Mouse (Mus musculus) stomach, embryonic 15.5 days (tissue): ENCODE measurements around the gene Epha2. TPM values are rescaled to one million over a fixed set of nuclear protein-coding genes. Genes with fewer than 3 reads are reported as not detected.
A peak's percentile ranks its signal among the peaks of the same experiment; 100 is the strongest.

Source experiments
- ATAC-seq: fragments of 200-750 bp; cut with Nextera tagmentation; 2 replicates; pipeline ENCODE4 v1.8.0; 2017; ENCODE audit warnings: low read depth, moderate number of reproducible peaks, moderate TSS enrichment; ENCODE audit not compliant: insufficient read depth, low FRiP score
- H3K27ac ChIP-seq: fragments of 300-500 bp; sonication (generic); 2 replicates; pipeline ENCODE4 v1.5.1; 2015; ENCODE audit warnings: mild to moderate bottlenecking, inconsistent platforms
- H3K27me3 ChIP-seq: fragments of 300-500 bp; sonication (generic); replicated peaks from 2 replicates; pipeline ENCODE4 v1.6.1; 2015; ENCODE audit warnings: inconsistent platforms
- H3K36me3 ChIP-seq: fragments of 300-500 bp; sonication (generic); 2 replicates; pipeline ENCODE4 v1.6.1; 2015; ENCODE audit warnings: inconsistent platforms
- H3K4me1 ChIP-seq: fragments of 300-500 bp; sonication (generic); 2 replicates; pipeline ENCODE4 v1.6.1; 2015; ENCODE audit warnings: inconsistent platforms
- H3K4me2 ChIP-seq: fragments of 300-500 bp; sonication (generic); 2 replicates; pipeline ENCODE4 v1.6.1; 2015; ENCODE audit warnings: mild to moderate bottlenecking, inconsistent platforms
- H3K4me3 ChIP-seq: fragments of 300-500 bp; sonication (generic); replicated peaks from 2 replicates; pipeline ENCODE4 v1.5.1; 2015; ENCODE audit warnings: inconsistent platforms
- H3K9ac ChIP-seq: fragments of 300-500 bp; sonication (generic); 2 replicates; pipeline ENCODE4 v1.6.1; 2015; ENCODE audit warnings: inconsistent platforms
- H3K9me3 ChIP-seq: fragments of 300-500 bp; sonication (generic); 2 replicates; pipeline ENCODE4 v1.6.1; 2016; ENCODE audit warnings: inconsistent platforms
- WGBS: fragments of 180-500 bp; shearing (Covaris S2); methylation state at CpG from one replicate; pipeline ENCODE4 v1.1.7; 2015; 5-methylcytosine and 5-hydroxymethylcytosine counted together
- polyA plus RNA-seq: library from polyadenylated mRNA; unstranded; fragments of >200 nt; fragmentation: Nextera tagmentation; extraction: Ambion mirVana; gene quantifications from 2 replicates; pipeline ENCODE4 v1.2.1, GENCODE M21; 2015

Gene Epha2
- polyA plus RNA-seq, 1 experiment from 2014 or later = 7.3 TPM

GRCm38 (mm10) chr4:141269080-141269479, 32.0 kb upstream of the Epha2 start:
- Histone ChIP-seq H3K27ac (no peak overlapping the region), H3K9ac (no peak overlapping the region), H3K27me3 (no peaks in the 10 kb centered on the region), H3K4me3 (no peak overlapping the region), H3K4me2 (no peak overlapping the region), H3K4me1 (peaks cover 25% of the 10 kb centered on the region), H3K9me3 (no peaks in the 10 kb centered on the region), H3K36me3 (no peaks in the 10 kb centered on the region)
- ATAC-seq = no peak
- 69% methylated on average over 6 of the region's 6 CpGs for WGBS

DNA sequence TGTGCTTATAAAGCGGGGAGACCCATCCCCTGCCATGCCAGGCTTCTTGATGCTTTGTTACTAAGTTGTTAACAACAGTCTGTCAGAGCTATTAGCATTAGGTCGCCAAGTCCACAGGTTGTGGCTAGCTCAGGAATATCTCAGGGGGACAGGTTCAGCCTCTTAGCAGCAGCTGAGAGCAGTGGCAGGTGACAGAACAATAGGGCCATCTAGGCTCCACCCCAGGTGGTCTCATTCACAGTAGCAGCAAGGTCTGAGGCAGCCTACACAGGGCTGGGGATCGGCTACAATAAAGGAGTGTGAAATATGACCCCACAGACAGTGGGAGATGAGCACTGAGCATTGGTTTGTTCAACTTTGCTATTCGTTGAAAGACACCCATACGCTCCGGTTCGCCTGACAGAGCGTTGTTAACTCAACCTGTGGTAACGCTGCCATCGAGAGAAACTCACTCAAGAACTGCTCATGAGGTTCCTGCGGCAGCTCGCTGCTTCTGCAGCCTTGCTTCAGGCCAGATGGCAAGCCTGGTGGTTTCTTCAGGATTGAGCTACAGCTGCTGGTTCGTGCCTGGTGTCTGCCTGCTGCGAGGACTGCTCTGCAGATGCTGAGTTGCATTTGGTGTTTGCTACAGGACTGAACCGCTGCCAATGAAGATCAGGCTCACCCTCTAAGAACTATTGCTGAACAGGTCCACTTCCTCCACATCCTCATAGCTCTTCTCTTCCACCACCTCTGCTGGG, 30.7 kb upstream of the Epha2 start:
- no peaks in the 10 kb centered on the region for H3K27me3 ChIP-seq
- WGBS = 66% methylated on average over 15 of the region's 15 CpGs
- H3K4me3 ChIP-seq = no peak overlapping the region
- peaks cover 36% of the 10 kb centered on the region for H3K4me1 ChIP-seq
- H3K27ac ChIP-seq = no peak overlapping the region
- H3K9ac ChIP-seq = no peak overlapping the region
- no peak overlapping the region for H3K4me2 ChIP-seq
- H3K9me3 ChIP-seq = no peaks in the 10 kb centered on the region
- no peaks in the 10 kb centered on the region for H3K36me3 ChIP-seq
- no peak for ATAC-seq

- WGBS = 82% methylated on average over 6 of the region's 7 CpGs
- Histone ChIP-seq H3K9me3 (no peaks in the 10 kb centered on the region), H3K4me3 (no peak overlapping the region), H3K27me3 (no peaks in the 10 kb centered on the region), H3K27ac (peak overlapping the region; percentile 38), H3K4me2 (no peak overlapping the region), H3K9ac (no peak overlapping the region), H3K36me3 (no peaks in the 10 kb centered on the region), H3K4me1 (peaks cover 37% of the 10 kb centered on the region)
- no peak for ATAC-seq
Observed at GRCm38 (mm10) chr4:141271228-141271627, 29.8 kb upstream of the Epha2 start.

DNA sequence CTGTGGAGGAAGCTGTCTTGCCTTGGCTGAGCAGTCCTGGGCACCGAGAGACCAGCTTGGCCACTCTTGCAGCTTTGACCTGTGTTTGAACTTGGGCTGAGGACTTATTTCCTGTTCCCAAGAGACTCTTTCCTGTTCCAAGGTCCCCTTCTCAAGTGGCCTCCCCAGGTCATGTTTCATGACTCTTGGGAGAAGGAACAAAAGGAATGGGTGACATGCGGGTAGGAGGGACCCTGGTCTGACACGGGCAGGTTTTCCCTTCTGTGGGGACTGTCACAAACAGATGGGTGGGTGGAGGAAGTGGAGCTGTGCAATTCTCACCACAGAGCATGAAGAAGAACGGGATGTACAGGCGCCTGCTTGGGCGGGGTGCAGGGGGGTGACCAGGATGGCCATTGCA, 29.3 kb upstream of the Epha2 start:
- no peaks in the 10 kb centered on the region for H3K9me3 ChIP-seq
- no peak overlapping the region for H3K9ac ChIP-seq
- 67% methylated on average over 6 of the region's 6 CpGs for WGBS
- no peaks in the 10 kb centered on the region for H3K36me3 ChIP-seq
- no peak overlapping the region for H3K4me3 ChIP-seq
- no peaks in the 10 kb centered on the region for H3K27me3 ChIP-seq
- no peak for ATAC-seq
- H3K4me2 ChIP-seq = no peak overlapping the region
- peaks cover 37% of the 10 kb centered on the region for H3K4me1 ChIP-seq
- H3K27ac ChIP-seq = peak overlapping the region; percentile 38

GRCm38 (mm10) chr4:141272878-141273277, 28.2 kb upstream of the Epha2 start:
- H3K27me3 ChIP-seq = no peaks in the 10 kb centered on the region
- H3K27ac ChIP-seq = peak overlapping the region; percentile 57; the same call in 1 of the 2 replicates
- no peak overlapping the region for H3K9ac ChIP-seq
- peaks cover 44% of the 10 kb centered on the region for H3K4me1 ChIP-seq
- H3K9me3 ChIP-seq = no peaks in the 10 kb centered on the region
- no peak; the same call in 1 of the 2 replicates for ATAC-seq
- H3K36me3 ChIP-seq = no peaks in the 10 kb centered on the region
- H3K4me3 ChIP-seq = peak overlapping the region; percentile 20; the same call in 1 of the 2 replicates
- peak overlapping the region; percentile 50 for H3K4me2 ChIP-seq
- WGBS = 14% methylated on average over 14 of the region's 14 CpGs

GRCm38 (mm10) chr4:141273296-141273695, 27.7 kb upstream of the Epha2 start:
- Histone ChIP-seq H3K27me3 (no peaks in the 10 kb centered on the region), H3K36me3 (no peaks in the 10 kb centered on the region), H3K4me1 (peaks cover 46% of the 10 kb centered on the region), H3K9ac (no peak overlapping the region), H3K27ac (peak overlapping the region; percentile 57; the same call in 1 of the 2 replicates), H3K4me3 (peak overlapping the region; percentile 20; the same call in 1 of the 2 replicates), H3K9me3 (no peaks in the 10 kb centered on the region), H3K4me2 (peak overlapping the region; percentile 50)
- ATAC-seq = peak; percentile 72
- 19% methylated on average over 12 of the region's 12 CpGs for WGBS

- Histone ChIP-seq H3K36me3 (no peaks in the 10 kb centered on the region), H3K27me3 (no peaks in the 10 kb centered on the region), H3K27ac (no peak overlapping the region), H3K4me2 (0 out of 2 replicates have a peak overlapping the region, but pooled peaks have one; percentile 1), H3K4me1 (peaks cover 56% of the 10 kb centered on the region), H3K4me3 (no peak overlapping the region), H3K9ac (no peak overlapping the region), H3K9me3 (no peaks in the 10 kb centered on the region)
- no peak for ATAC-seq
- 47% methylated on average over 23 of the region's 23 CpGs for WGBS
Observed at GRCm38 (mm10) chr4:141274485-141275341, 26.3 kb upstream of the Epha2 start.

GRCm38 (mm10) chr4:141277157-141277556, 23.9 kb upstream of the Epha2 start:
- Histone ChIP-seq H3K9me3 (no peaks in the 10 kb centered on the region), H3K4me3 (no peak overlapping the region), H3K27me3 (no peaks in the 10 kb centered on the region), H3K9ac (no peak overlapping the region), H3K27ac (peak overlapping the region; percentile 89), H3K4me1 (peaks cover 64% of the 10 kb centered on the region), H3K4me2 (no peak overlapping the region), H3K36me3 (no peaks in the 10 kb centered on the region)
- 80% methylated on average over 8 of the region's 8 CpGs for WGBS
- ATAC-seq = no peak

DNA sequence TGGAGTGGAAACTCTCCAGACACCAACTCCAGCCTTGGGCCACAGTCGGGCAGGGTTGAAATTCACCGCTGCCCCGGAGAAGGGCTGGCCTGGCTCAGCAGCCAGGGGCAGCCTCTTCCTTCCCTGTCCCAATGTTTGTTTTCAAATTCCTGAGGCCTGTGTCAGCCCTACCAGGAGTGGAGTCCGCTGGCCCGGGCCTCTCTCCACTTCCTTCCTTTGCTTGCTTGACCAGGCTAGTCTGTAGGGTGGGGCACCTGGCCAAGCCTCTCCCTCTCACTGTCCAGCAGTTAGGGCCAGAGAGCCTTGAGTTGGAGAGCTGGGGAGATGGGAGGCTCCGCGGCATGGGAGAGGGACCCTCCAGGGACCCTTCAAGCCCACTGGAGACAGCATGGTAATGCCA, 22.9 kb upstream of the Epha2 start:
- H3K4me3 ChIP-seq = no peak overlapping the region
- H3K36me3 ChIP-seq = no peaks in the 10 kb centered on the region
- no peak overlapping the region for H3K9ac ChIP-seq
- H3K4me2 ChIP-seq = peak overlapping the region; percentile 30
- WGBS = 18% methylated on average over 7 of the region's 7 CpGs
- peak overlapping the region; percentile 89 for H3K27ac ChIP-seq
- peak; percentile 57 for ATAC-seq
- peaks cover 66% of the 10 kb centered on the region for H3K4me1 ChIP-seq
- H3K27me3 ChIP-seq = no peaks in the 10 kb centered on the region
- no peaks in the 10 kb centered on the region for H3K9me3 ChIP-seq

DNA sequence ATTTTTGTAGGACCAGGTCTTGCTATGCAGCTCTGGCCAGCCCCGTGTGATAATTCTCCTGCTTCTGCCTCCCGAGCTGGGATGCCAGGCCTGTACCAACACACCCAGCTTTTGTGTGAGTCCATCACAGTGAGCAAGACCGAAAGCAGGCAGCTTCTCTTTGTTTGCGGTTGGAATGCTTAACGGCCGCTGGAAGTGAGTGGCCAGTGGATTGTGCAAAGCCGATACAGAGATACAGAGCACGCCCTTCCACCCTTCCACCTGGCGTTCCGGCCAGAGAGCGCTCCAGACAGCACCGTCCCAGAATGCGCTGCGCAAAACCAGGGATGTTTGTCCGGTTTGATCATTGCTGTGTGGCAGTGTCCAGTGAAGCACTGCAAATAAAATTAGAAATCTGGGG, 21.7 kb upstream of the Epha2 start:
- Histone ChIP-seq H3K36me3 (no peaks in the 10 kb centered on the region), H3K9ac (no peak overlapping the region), H3K27me3 (no peaks in the 10 kb centered on the region), H3K27ac (peak overlapping the region; percentile 21), H3K4me2 (peak overlapping the region; percentile 2; the same call in 1 of the 2 replicates), H3K4me1 (peaks cover 64% of the 10 kb centered on the region), H3K9me3 (no peaks in the 10 kb centered on the region), H3K4me3 (no peak overlapping the region)
- 52% methylated on average over 15 of the region's 15 CpGs for WGBS
- ATAC-seq = no peak

- Histone ChIP-seq H3K4me3 (no peak overlapping the region), H3K4me2 (no peak overlapping the region; the same call in 1 of the 2 replicates), H3K4me1 (peaks cover 59% of the 10 kb centered on the region), H3K36me3 (no peaks in the 10 kb centered on the region), H3K27me3 (no peaks in the 10 kb centered on the region), H3K9ac (no peak overlapping the region), H3K27ac (peak overlapping the region; percentile 21; the same call in 1 of the 2 replicates), H3K9me3 (no peaks in the 10 kb centered on the region)
- 87% methylated on average over 6 of the region's 6 CpGs for WGBS
- ATAC-seq = no peak
Observed at GRCm38 (mm10) chr4:141279783-141280182, 21.3 kb upstream of the Epha2 start.

- peaks cover 61% of the 10 kb centered on the region for H3K4me1 ChIP-seq
- 81% methylated on average over 1 of the region's 1 CpGs for WGBS
Observed at GRCm38 (mm10) chr4:141280471-141280870, 20.6 kb upstream of the Epha2 start.

More at GRCm38 (mm10) chr4:141280471-141280870, 20.6 kb upstream of the Epha2 start:
- H3K4me2 ChIP-seq = no peak overlapping the region
- ATAC-seq = no peak
- H3K9ac ChIP-seq = no peak overlapping the region
- H3K27ac ChIP-seq = no peak overlapping the region
- H3K9me3 ChIP-seq = no peaks in the 10 kb centered on the region
- no peaks in the 10 kb centered on the region for H3K36me3 ChIP-seq
- H3K4me3 ChIP-seq = no peak overlapping the region
- no peaks in the 10 kb centered on the region for H3K27me3 ChIP-seq
